Mouse (Mus musculus) small intestine, adult 2 months (tissue): ENCODE data around the gene Foxn4.

Experiments used
- CTCF ChIP-seq: fragments of 200-500 bp; IDR thresholded peaks from 2 replicates; pipeline ENCODE4 v1.5.1; 2012; ENCODE audit warnings: low read depth, mild to moderate bottlenecking, control low read depth, inconsistent platforms, low read length, moderate library complexity, mixed read lengths; ENCODE audit not compliant: insufficient replicate concordance, insufficient read length; ENCODE audit errors: extremely low read depth
- POLR2A ChIP-seq: fragments of 200-500 bp; IDR thresholded peaks from 2 replicates; pipeline ENCODE4 v1.6.1; 2012; ENCODE audit warnings: low read depth, mild to moderate bottlenecking, control low read depth, inconsistent platforms, low read length, moderate library complexity

DNA sequence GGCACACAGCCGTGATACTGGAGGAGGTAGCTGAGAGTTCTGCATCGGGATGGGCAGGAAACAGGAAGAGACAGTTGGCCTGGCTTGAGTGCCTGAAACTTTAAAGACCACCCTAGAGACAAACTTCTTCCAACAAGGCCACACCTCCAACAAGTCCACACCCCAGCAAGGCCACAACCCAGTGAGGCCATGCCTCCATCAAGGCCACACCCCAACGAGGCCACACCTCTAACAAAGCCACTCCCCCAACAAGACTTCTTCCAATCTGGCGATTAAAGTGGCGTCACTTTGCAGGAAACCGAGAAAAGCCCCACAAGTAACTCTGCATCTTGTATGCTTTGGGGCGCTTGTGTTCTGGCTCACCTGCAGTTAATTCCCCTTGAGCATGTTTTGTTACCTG is 34.7 kb downstream of the Foxn4 start:
- TF ChIP-seq POLR2A, result no peak
- no peak for TF ChIP-seq CTCF
